In genomic region chr2:30711853-30712498, GRCm38 (mm10) we compare ENCODE assay signal across 8 mouse cellular contexts.
DNase-seq lines count a peak whose midpoint lies in the region; ATAC-seq and TF ChIP-seq lines count a peak whose summit lies in the region.

No protein-coding gene starts in this region.

- peak overlapping the region; percentile 91 for H3K27ac ChIP-seq in heart, embryonic 15.5 days
- peak overlapping the region; percentile 41 for H3K27ac ChIP-seq in liver, postnatal 0 days (ENCODE audit: low read depth)
- H3K27ac ChIP-seq in neural tube, embryonic 14.5 days (ENCODE audit: low read depth, low read length) = peak overlapping the region; percentile 95

- no peak for TF ChIP-seq EP300 in liver, postnatal 0 days (IDR thresholded peaks at IDR 0.05; ENCODE audit: low read depth)

- no peak overlapping the region for H3K4me3 ChIP-seq in C2C12 (ENCODE audit: insufficient read depth, poor library complexity, severe bottlenecking)
- peak overlapping the region; percentile 56 for H3K4me3 ChIP-seq in heart, embryonic 15.5 days
- peak overlapping the region; percentile 50 for H3K4me3 ChIP-seq in liver, postnatal 0 days (ENCODE audit: low read depth, low read length)
- H3K4me3 ChIP-seq in neural tube, embryonic 14.5 days (ENCODE audit: low read depth, low read length) = peak overlapping the region; percentile 37

- H3K9ac ChIP-seq in heart, embryonic 15.5 days = peak overlapping the region; percentile 67
- peak overlapping the region; percentile 61 for H3K9ac ChIP-seq in liver, postnatal 0 days (replicated peaks)
- peak overlapping the region; percentile 59 for H3K9ac ChIP-seq in neural tube, embryonic 14.5 days (replicated peaks; ENCODE audit: low read depth, low read length)

- no peaks in the 10 kb centered on the region for H3K9me3 ChIP-seq in heart, embryonic 15.5 days (replicated peaks)
- no peaks in the 10 kb centered on the region for H3K9me3 ChIP-seq in liver, postnatal 0 days (ENCODE audit: low read length)
- H3K9me3 ChIP-seq in neural tube, embryonic 14.5 days (ENCODE audit: control insufficient read depth, low read length) = no peaks in the 10 kb centered on the region

- peak overlapping the region; percentile 74 for H3ac ChIP-seq in C2C12 (ENCODE audit: control insufficient read depth, insufficient read length, low read depth)

- DNase-seq in adrenal gland, postnatal 4 days (ENCODE audit: low spot score in 2 of 2) = peak; percentile 84 to 90
- DNase-seq in fibroblast of lung, adult 2 months (ENCODE audit: low read depth) = peak; percentile 94
- peak; percentile 96 for DNase-seq in kidney, postnatal 10 days
- DNase-seq in liver, postnatal 0 days = peak; percentile 82
- peak; percentile 70 for DNase-seq in thymus, postnatal 0 days (ENCODE audit: low spot score)

- TF ChIP-seq CTCF in C2C12 (IDR thresholded peaks at IDR 0.05; ENCODE audit: control insufficient read depth, insufficient read depth, insufficient read length) = no peak
- TF ChIP-seq CTCF in liver, postnatal 0 days (IDR thresholded peaks at IDR 0.05; ENCODE audit: low read depth) = no peak

- under 1% methylated on average over 62 of the region's 63 CpGs for WGBS in heart, embryonic 15.5 days
- WGBS in liver, postnatal 0 days (ENCODE audit: insufficient replicate concordance) = under 1% methylated on average over 29 of the region's 63 CpGs
- 1% methylated on average over 46 of the region's 63 CpGs for WGBS in neural tube, embryonic 14.5 days

- H3K27me3 ChIP-seq in C2C12 (ENCODE audit: control insufficient read depth, insufficient read depth, insufficient read length) = no peaks in the 10 kb centered on the region
- H3K27me3 ChIP-seq in heart, embryonic 15.5 days = no peaks in the 10 kb centered on the region
- peaks cover 36% of the 10 kb centered on the region for H3K27me3 ChIP-seq in liver, postnatal 0 days (ENCODE audit: insufficient read depth, low read length)
- no peaks in the 10 kb centered on the region for H3K27me3 ChIP-seq in neural tube, embryonic 14.5 days (ENCODE audit: control insufficient read depth, insufficient read depth, low read length)

- peak; percentile 50 for ATAC-seq in heart, embryonic 15.5 days (replicated peaks; ENCODE audit: insufficient number of reproducible peaks, insufficient read depth, low FRiP score, low read depth)
- ATAC-seq in liver, postnatal 0 days = peak; percentile 80
- ATAC-seq in neural tube, embryonic 14.5 days (ENCODE audit: low read depth) = peak; percentile 65

- H3K79me3 ChIP-seq in C2C12 (ENCODE audit: low read depth) = no peaks in the 10 kb centered on the region

- H3K4me2 ChIP-seq in heart, embryonic 15.5 days = peak overlapping the region; percentile 85
- peak overlapping the region; percentile 76 for H3K4me2 ChIP-seq in liver, postnatal 0 days (ENCODE audit: low read depth, low read length)
- H3K4me2 ChIP-seq in neural tube, embryonic 14.5 days (ENCODE audit: low read depth, low read length) = peak overlapping the region; percentile 83

- H3K4me1 ChIP-seq in heart, embryonic 15.5 days (replicated peaks) = peaks cover 66% of the 10 kb centered on the region
- peaks cover 28% of the 10 kb centered on the region for H3K4me1 ChIP-seq in liver, postnatal 0 days (ENCODE audit: insufficient read depth)
- H3K4me1 ChIP-seq in neural tube, embryonic 14.5 days (ENCODE audit: control insufficient read depth, insufficient read depth, low read length) = peaks cover 41% of the 10 kb centered on the region

- peaks cover 7% of the 10 kb centered on the region for H3K79me2 ChIP-seq in C2C12 (ENCODE audit: control insufficient read depth, insufficient read depth)

- no peaks in the 10 kb centered on the region for H3K36me3 ChIP-seq in C2C12 (ENCODE audit: control insufficient read depth, insufficient read depth)
- no peaks in the 10 kb centered on the region for H3K36me3 ChIP-seq in heart, embryonic 15.5 days
- no peaks in the 10 kb centered on the region for H3K36me3 ChIP-seq in liver, postnatal 0 days (replicated peaks; ENCODE audit: insufficient read depth, low read length)
- no peaks in the 10 kb centered on the region for H3K36me3 ChIP-seq in neural tube, embryonic 14.5 days (ENCODE audit: control insufficient read depth, insufficient read depth, low read length)

TF ChIP-seq in C2C12, 6 proteins besides CTCF, POLR2A, EP300 and RAD21:
- no peak for TF ChIP-seq MYOG (IDR thresholded peaks at IDR 0.05; ENCODE audit: control insufficient read depth, extremely low read depth, insufficient read length)
- TF ChIP-seq CEBPB (IDR thresholded peaks at IDR 0.05; ENCODE audit: low read depth) = no peak
- peak; percentile 77 for TF ChIP-seq MYOD1 (IDR thresholded peaks at IDR 0.05; ENCODE audit: control insufficient read depth, insufficient read length, low read depth)
- no peak for TF ChIP-seq FOSL1 (IDR thresholded peaks at IDR 0.05; ENCODE audit: insufficient read depth, low read length, poor library complexity, severe bottlenecking)
- no peak for TF ChIP-seq USF1 (IDR thresholded peaks at IDR 0.05; ENCODE audit: low read depth)
- peak; percentile 82 for TF ChIP-seq MAX (IDR thresholded peaks at IDR 0.05)

Comparison
In these comparisons a context has a peak if more than half of its experiments do, and no peak if none do; other contexts are left out.
1. H3K27ac ChIP-seq: peak in every context shown above with its lines; median percentile 95 in neural tube, embryonic 14.5 days; 91 in heart, embryonic 15.5 days; 41 in liver, postnatal 0 days.